Mouse (Mus musculus) neural tube, embryonic 14.5 days (tissue): ENCODE data around the gene Inmt. TPM values are rescaled to one million over a fixed set of nuclear protein-coding genes. Genes with fewer than 3 reads are reported as not detected.

ENCODE experiments used
- ATAC-seq: fragments of 200-750 bp; cut with Nextera tagmentation; 2 replicates; pipeline ENCODE4 v1.8.0; 2017; ENCODE audit warnings: low read depth, mild to moderate bottlenecking, moderate TSS enrichment, moderate library complexity
- H3K27ac ChIP-seq: fragments of 300-500 bp; sonication (generic); 2 replicates; pipeline ENCODE4 v1.5.1; 2014; ENCODE audit warnings: low read depth, mild to moderate bottlenecking, control low read depth, low read length, moderate library complexity, mixed read lengths
- H3K27me3 ChIP-seq: fragments of 300-500 bp; sonication (generic); 2 replicates; pipeline ENCODE4 v1.6.1; 2014; ENCODE audit warnings: low read length; ENCODE audit not compliant: control insufficient read depth, insufficient read depth
- H3K36me3 ChIP-seq: fragments of 300-500 bp; sonication (generic); 2 replicates; pipeline ENCODE4 v1.6.1; 2014; ENCODE audit warnings: low read length, mixed read lengths; ENCODE audit not compliant: control insufficient read depth, insufficient read depth
- H3K4me1 ChIP-seq: fragments of 300-500 bp; sonication (generic); 2 replicates; pipeline ENCODE4 v1.6.1; 2014; ENCODE audit warnings: low read length; ENCODE audit not compliant: control insufficient read depth, insufficient read depth
- H3K4me2 ChIP-seq: fragments of 300-500 bp; sonication (generic); 2 replicates; pipeline ENCODE4 v1.6.1; 2014; ENCODE audit warnings: mild to moderate bottlenecking, low read depth, low read length, control low read depth
- H3K4me3 ChIP-seq: fragments of 300-500 bp; sonication (generic); 2 replicates; pipeline ENCODE4 v1.5.1; 2014; ENCODE audit warnings: low read depth, low read length, control low read depth, mixed read lengths
- H3K9ac ChIP-seq: fragments of 300-500 bp; sonication (generic); replicated peaks from 2 replicates; pipeline ENCODE4 v1.6.1; 2014; ENCODE audit warnings: low read depth, mild to moderate bottlenecking, control low read depth, low read length, mixed read lengths
- H3K9me3 ChIP-seq: fragments of 300-500 bp; sonication (generic); 2 replicates; pipeline ENCODE4 v1.6.1; 2016; ENCODE audit warnings: low read length; ENCODE audit not compliant: control insufficient read depth
- WGBS: fragments of 180-500 bp; shearing (Covaris S2); extraction: QIAGEN DNeasy Blood & Tissue Kit; methylation state at CpG from one replicate; pipeline ENCODE4 v1.1.7; 2014; 5-methylcytosine and 5-hydroxymethylcytosine counted together
- polyA plus RNA-seq: library from polyadenylated mRNA; unstranded; fragments of >200 nt; fragmentation: Nextera tagmentation; extraction: Ambion mirVana; gene quantifications from 2 replicates; pipeline ENCODE4 v1.2.1, GENCODE M21; 2014

Inmt gene
- polyA plus RNA-seq, 1 experiment from 2014 or later, result not detected

DNA sequence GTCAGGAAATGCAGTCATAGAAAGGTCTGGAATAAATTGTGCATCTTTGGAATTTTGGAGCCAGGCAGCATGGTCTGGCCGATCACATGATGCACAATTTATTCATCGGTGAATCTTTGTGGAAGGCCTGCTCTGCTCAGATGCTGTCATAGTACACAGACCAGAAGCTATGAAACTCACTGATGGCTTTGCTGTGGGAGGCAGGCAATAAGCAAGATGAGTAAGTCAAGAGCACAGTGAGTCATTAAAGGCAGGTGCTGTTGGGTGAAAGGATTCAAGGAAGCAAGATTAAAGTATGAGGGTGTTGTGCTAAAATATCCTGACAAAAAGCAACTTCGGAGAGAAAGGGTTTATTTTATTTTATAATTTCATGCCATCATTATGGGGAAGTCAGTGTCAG lies 22.6 kb downstream of the Inmt start:
- ATAC-seq, result no peak
- WGBS, result 97% methylated on average over 3 of the region's 3 CpGs
- H3K27me3 ChIP-seq, result peaks cover 5% of the 10 kb centered on the region; the same call in 1 of the 2 replicates

DNA sequence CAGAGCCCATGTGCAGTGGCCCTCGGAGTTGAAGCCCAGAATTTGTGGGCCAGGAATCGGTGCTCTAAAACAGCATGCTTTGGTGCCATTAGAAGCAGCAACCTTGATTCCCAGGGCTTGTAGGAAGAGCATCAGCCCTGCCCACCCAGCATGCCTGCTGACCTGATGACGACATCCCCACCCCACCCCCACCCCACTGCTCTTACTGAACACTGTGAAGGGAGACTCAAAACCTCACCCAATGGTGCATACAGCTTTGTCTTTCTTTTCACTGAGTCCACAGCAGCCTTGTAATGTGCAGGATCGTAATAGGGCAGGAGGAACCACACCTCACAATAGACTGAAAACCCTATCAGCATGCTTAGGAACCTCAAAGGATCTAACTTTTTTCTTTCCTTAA lies 28.7 kb downstream of the Inmt start:
- 20% methylated on average over 4 of the region's 4 CpGs for WGBS
- no peak for ATAC-seq

More for the DNA sequence above, 22.6 kb downstream of the Inmt start:
- no peaks in the 10 kb centered on the region for H3K36me3 ChIP-seq
- no peak overlapping the region for H3K27ac ChIP-seq
- H3K9ac ChIP-seq, result no peak overlapping the region
- no peaks in the 10 kb centered on the region for H3K9me3 ChIP-seq
- H3K4me1 ChIP-seq, result no peaks in the 10 kb centered on the region
- H3K4me2 ChIP-seq, result no peak overlapping the region
- no peak overlapping the region for H3K4me3 ChIP-seq

DNA sequence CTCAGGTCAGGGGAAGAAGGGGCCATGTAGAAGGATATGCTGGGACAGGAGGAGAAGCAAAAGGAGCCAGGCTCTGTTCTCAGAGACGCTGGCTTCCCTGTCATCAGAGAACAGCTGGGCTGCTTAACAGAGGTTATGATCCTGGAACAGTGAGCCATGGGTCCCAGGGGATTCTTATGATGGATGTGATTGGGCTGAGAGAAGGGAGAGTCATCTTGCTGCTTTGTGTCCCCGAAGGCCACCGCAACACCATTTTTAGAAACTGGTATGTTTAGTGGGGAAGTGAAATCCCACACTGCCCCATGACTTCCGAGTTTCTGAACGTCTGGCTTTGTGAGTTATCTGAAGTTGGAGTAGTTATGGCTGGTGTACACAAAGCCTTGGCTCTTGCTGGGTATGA lies 29.6 kb downstream of the Inmt start:
- Histone ChIP-seq H3K9me3 (no peaks in the 10 kb centered on the region), H3K27me3 (no peaks in the 10 kb centered on the region), H3K36me3 (no peaks in the 10 kb centered on the region), H3K4me1 (no peaks in the 10 kb centered on the region), H3K4me3 (no peak overlapping the region), H3K9ac (no peak overlapping the region), H3K4me2 (no peak overlapping the region), H3K27ac (no peak overlapping the region)
- ATAC-seq, result no peak
- WGBS, result 75% methylated on average over 5 of the region's 5 CpGs

More for the DNA sequence above, 28.7 kb downstream of the Inmt start:
- no peaks in the 10 kb centered on the region for H3K36me3 ChIP-seq
- no peak overlapping the region for H3K9ac ChIP-seq
- no peaks in the 10 kb centered on the region for H3K27me3 ChIP-seq
- no peaks in the 10 kb centered on the region for H3K9me3 ChIP-seq
- H3K4me3 ChIP-seq, result no peak overlapping the region
- no peak overlapping the region for H3K4me2 ChIP-seq
- H3K27ac ChIP-seq, result no peak overlapping the region
- no peaks in the 10 kb centered on the region for H3K4me1 ChIP-seq

- no peak overlapping the region for H3K9ac ChIP-seq
- H3K27ac ChIP-seq, result no peak overlapping the region
- ATAC-seq, result no peak
- no peaks in the 10 kb centered on the region for H3K9me3 ChIP-seq
- H3K4me1 ChIP-seq, result no peaks in the 10 kb centered on the region
- no peaks in the 10 kb centered on the region for H3K36me3 ChIP-seq
- no peak overlapping the region for H3K4me3 ChIP-seq
- no peak overlapping the region for H3K4me2 ChIP-seq
- H3K27me3 ChIP-seq, result no peaks in the 10 kb centered on the region
Measured at GRCm38 (mm10) chr6:55138343-55138742, 36.5 kb downstream of the Inmt start.

DNA sequence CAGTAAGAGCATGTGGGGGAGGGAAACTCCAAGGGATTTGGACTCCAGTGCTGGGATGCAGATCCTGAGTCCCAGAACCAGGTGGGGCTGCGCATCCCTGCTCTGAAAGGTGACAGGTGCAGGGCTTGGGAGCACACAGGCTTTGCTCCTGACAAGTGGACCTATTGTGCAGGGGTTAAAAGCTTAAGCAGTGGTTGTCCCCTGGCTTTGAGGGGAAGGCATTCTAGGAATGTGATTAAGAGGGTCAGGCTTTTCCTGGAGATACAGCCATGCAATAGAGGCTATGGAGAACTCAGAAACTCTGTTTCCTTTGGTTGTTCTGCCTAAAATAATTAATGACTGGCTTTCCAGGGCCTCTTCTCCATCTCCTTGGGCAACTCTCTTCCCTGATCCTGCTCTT lies 41.4 kb downstream of the Inmt start:
- no peaks in the 10 kb centered on the region for H3K4me1 ChIP-seq
- no peak overlapping the region for H3K9ac ChIP-seq
- H3K27me3 ChIP-seq, result no peaks in the 10 kb centered on the region; the same call in 1 of the 2 replicates
- no peak overlapping the region for H3K4me3 ChIP-seq
- no peaks in the 10 kb centered on the region for H3K36me3 ChIP-seq
- no peak overlapping the region for H3K4me2 ChIP-seq
- 81% methylated on average over 1 of the region's 1 CpGs for WGBS
- H3K9me3 ChIP-seq, result no peaks in the 10 kb centered on the region
- H3K27ac ChIP-seq, result no peak overlapping the region
- ATAC-seq, result no peak

DNA sequence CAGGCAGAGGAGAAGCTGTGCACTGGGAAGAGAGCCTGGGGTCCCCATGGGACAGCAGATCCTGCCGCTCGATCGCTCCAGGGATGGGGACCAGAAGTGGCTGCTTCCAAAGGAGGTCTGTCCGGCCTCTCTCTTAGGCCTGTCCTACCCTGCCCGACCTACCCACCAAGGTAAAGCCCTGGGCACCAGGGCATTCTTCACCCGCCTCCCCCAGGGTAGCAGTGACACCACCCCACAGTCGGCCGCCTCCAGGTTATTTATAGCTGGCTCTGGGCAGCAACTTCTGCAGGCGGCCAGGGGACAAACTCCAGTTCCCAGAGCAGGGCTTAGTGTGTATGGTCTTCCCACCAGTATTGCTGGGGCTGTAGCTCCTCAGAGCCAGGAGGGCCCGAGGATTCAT lies 42.0 kb downstream of the Inmt start, which contains the start of gene Crhr2:
Gene Crhr2 (minus strand): TSS at position 223 of the 400 bp plus-strand sequence.
- Histone ChIP-seq H3K4me3 (no peak within 1 kb of the TSS), H3K36me3 (no peaks in the 10 kb centered on the region), H3K4me2 (no peak within 1 kb of the TSS), H3K9ac (no peak within 1 kb of the TSS), H3K4me1 (no peaks in the 10 kb centered on the region), H3K27ac (no peak within 1 kb of the TSS), H3K27me3 (no peaks in the 10 kb centered on the region; the same call in 1 of the 2 replicates), H3K9me3 (no peaks in the 10 kb centered on the region)
- ATAC-seq, result no peak
- WGBS, result 67% methylated on average over 10 of the region's 10 CpGs

DNA sequence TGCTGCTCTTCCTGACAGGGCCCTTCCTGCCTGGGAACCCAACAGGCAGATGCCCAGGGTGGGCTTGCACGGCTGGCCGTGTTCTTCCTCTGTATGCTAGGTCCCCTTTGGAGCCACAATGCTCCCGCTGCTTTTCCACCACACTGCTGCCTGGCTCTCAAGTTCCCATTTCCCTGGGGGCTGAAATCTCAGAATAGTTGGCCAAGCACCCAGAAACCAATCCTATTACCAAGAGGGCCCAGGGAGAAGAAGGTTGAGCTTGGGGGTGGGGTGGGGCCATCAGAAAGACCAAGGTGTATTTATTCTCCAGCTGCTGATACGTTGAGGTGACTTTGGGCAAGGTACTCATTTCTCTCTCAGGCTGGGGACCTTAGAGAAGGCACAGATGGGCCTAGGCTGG lies 43.5 kb downstream of the Inmt start:
- no peak overlapping the region for H3K4me3 ChIP-seq
- H3K4me1 ChIP-seq, result no peaks in the 10 kb centered on the region
- H3K36me3 ChIP-seq, result no peaks in the 10 kb centered on the region
- no peaks in the 10 kb centered on the region; the same call in 1 of the 2 replicates for H3K27me3 ChIP-seq
- H3K9me3 ChIP-seq, result no peaks in the 10 kb centered on the region
- H3K27ac ChIP-seq, result no peak overlapping the region
- H3K4me2 ChIP-seq, result no peak overlapping the region
- no peak for ATAC-seq
- no peak overlapping the region for H3K9ac ChIP-seq
- WGBS, result 81% methylated on average over 4 of the region's 4 CpGs

- H3K27ac ChIP-seq, result no peak overlapping the region
- H3K4me2 ChIP-seq, result no peak overlapping the region
- H3K4me1 ChIP-seq, result no peaks in the 10 kb centered on the region
- no peak overlapping the region for H3K9ac ChIP-seq
- 75% methylated on average over 6 of the region's 6 CpGs for WGBS
- no peak for ATAC-seq
- H3K9me3 ChIP-seq, result no peaks in the 10 kb centered on the region
- H3K4me3 ChIP-seq, result no peak overlapping the region
- no peaks in the 10 kb centered on the region for H3K36me3 ChIP-seq
- H3K27me3 ChIP-seq, result no peaks in the 10 kb centered on the region; the same call in 1 of the 2 replicates
Measured at GRCm38 (mm10) chr6:55130631-55131030, 44.2 kb downstream of the Inmt start.

DNA sequence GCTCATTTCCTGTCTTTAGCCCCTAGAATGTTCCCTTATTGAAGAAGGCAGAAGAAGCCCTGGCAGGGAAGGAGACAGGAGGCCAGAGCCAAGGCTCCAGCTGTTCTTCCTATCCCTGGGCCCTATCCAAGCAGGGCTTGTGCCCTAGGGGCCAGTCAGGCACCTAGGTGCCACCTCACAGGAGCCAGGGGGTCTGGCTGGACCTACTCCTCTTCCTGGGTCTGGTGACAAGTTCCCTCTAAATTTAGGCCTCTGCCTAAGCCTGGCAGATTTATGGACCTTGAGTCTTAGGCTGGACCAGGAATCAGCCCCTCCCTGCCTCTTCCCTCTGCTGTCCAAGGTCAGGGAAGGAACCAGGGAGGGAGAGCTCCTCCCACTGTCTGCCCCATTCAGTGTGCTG lies 46.5 kb downstream of the Inmt start:
- Histone ChIP-seq H3K36me3 (no peaks in the 10 kb centered on the region), H3K4me2 (no peak overlapping the region), H3K27me3 (no peaks in the 10 kb centered on the region; the same call in 1 of the 2 replicates), H3K4me3 (no peak overlapping the region), H3K4me1 (no peaks in the 10 kb centered on the region), H3K27ac (no peak overlapping the region), H3K9me3 (no peaks in the 10 kb centered on the region), H3K9ac (no peak overlapping the region)
- no peak for ATAC-seq
